11 mouse cellular contexts compared by ENCODE assay signal in genomic region chr2:154774032-154774431, GRCm38 (mm10). TPM values are rescaled to one million over a fixed set of nuclear protein-coding genes. Genes with fewer than 3 reads are reported as not detected.
A peak's percentile ranks its signal among the peaks of the same experiment; 100 is the strongest.
DNase-seq lines count a peak whose midpoint lies in the region; ATAC-seq and TF ChIP-seq lines count a peak whose summit lies in the region.
"Had no signal": no experiment of that assay in that cellular context is flagged by ENCODE, and none has a peak within 500 bp of the region (broad histone marks: within the 10 kb centered on the region; RNA-seq: fewer than 3 reads in every experiment).

No protein-coding gene starts in this region.

- no peaks in the 10 kb centered on the region for H3K36me3 ChIP-seq in ES-E14 (ENCODE audit: control insufficient read depth, insufficient read depth, low read length, poor library complexity, severe bottlenecking)
- no peaks in the 10 kb centered on the region for H3K36me3 ChIP-seq in limb, embryonic 11.5 days (ENCODE audit: control insufficient read depth, insufficient read depth, low read length)
- H3K36me3 ChIP-seq: hindbrain, embryonic 15.5 days had no signal

- H3K9ac ChIP-seq in ES-E14 (ENCODE audit: insufficient read depth, low read depth, low read length, poor library complexity, severe bottlenecking): no peak overlapping the region
- no peak overlapping the region for H3K9ac ChIP-seq in limb, embryonic 11.5 days (ENCODE audit: low read length)
- H3K9ac ChIP-seq: hindbrain, embryonic 15.5 days had no signal

- H3K4me3 ChIP-seq in ES-E14 (ENCODE audit: insufficient read depth in 1 of 2, low read depth in 1 of 2, low read length in 2 of 2, poor library complexity in 1 of 2, severe bottlenecking in 1 of 2): no peak overlapping the region
- no peak overlapping the region for H3K4me3 ChIP-seq in limb, embryonic 11.5 days (ENCODE audit: low read depth, low read length)
- H3K4me3 ChIP-seq: hindbrain, embryonic 15.5 days had no signal

- H3K27ac ChIP-seq in ES-E14 (ENCODE audit: insufficient read depth, low read depth, low read length, poor library complexity, severe bottlenecking): no peak overlapping the region
- H3K27ac ChIP-seq in limb, embryonic 11.5 days (replicated peaks; ENCODE audit: low read depth, low read length): no peak overlapping the region
- H3K27ac ChIP-seq: hindbrain, embryonic 15.5 days had no signal

- DNase-seq in adrenal gland, postnatal 14 days: peak; percentile 74
- DNase-seq in adrenal gland, adult 2 months: no peak
- peak; percentile 64 for DNase-seq in left cerebral cortex, postnatal 4 days
- no peak for DNase-seq in left cerebral cortex, adult 18-20 months (ENCODE audit: low spot score in 2 of 2)
- peak; percentile 65 for DNase-seq in ES-E14 (ENCODE audit: low read depth, low spot score)
- peak; percentile 58 for DNase-seq in limb, embryonic 11.5 days (ENCODE audit: low spot score)
- DNase-seq in cerebellum, adult 11-12 months: no peak

- H3K4me1 ChIP-seq in ES-E14 (ENCODE audit: control insufficient read depth in 2 of 2, insufficient read depth in 2 of 2, low read length in 2 of 2, poor library complexity in 1 of 2): no peaks in the 10 kb centered on the region
- H3K4me1 ChIP-seq in limb, embryonic 11.5 days (ENCODE audit: control insufficient read depth, insufficient read depth, low read length): no peaks in the 10 kb centered on the region
- H3K4me1 ChIP-seq: hindbrain, embryonic 15.5 days had no signal

- ATAC-seq in limb, embryonic 11.5 days (ENCODE audit: insufficient number of reproducible peaks, low FRiP score, low TSS enrichment, low read depth): no peak
- ATAC-seq in activated CD4-positive, CD25-positive, alpha-beta regulatory T cell, adult 4 months: no peak

- H3K4me2 ChIP-seq in limb, embryonic 11.5 days (ENCODE audit: low read depth, severe bottlenecking): no peak overlapping the region
- H3K4me2 ChIP-seq: hindbrain, embryonic 15.5 days had no signal

- WGBS in limb, embryonic 11.5 days: 89% methylated on average over 1 of the region's 1 CpGs

- H3K27me3 ChIP-seq in limb, embryonic 11.5 days (ENCODE audit: control insufficient read depth, insufficient read depth, low read length): no peaks in the 10 kb centered on the region
- H3K27me3 ChIP-seq: hindbrain, embryonic 15.5 days had no signal

- no peaks in the 10 kb centered on the region for H3K9me3 ChIP-seq in ES-E14 (ENCODE audit: control insufficient read depth, insufficient read depth, low read depth, low read length)
- H3K9me3 ChIP-seq in limb, embryonic 11.5 days (ENCODE audit: control insufficient read depth, low read length): no peaks in the 10 kb centered on the region
- H3K9me3 ChIP-seq: hindbrain, embryonic 15.5 days had no signal

- intact Hi-C loops in left cerebral cortex, postnatal 4 days (cut with DNase I): loop anchor here (10.0 kb wide), 1 partner anchor 59 kb away; no protein-coding TSS in a partner anchor

- in situ Hi-C loops in ES-E14 (cut with MboI; ENCODE audit: low sequenced_read_pairs in 2 of 2, unreplicated experiment in 2 of 2): no loop called here

TF ChIP-seq in ES-E14, 5 proteins besides CTCF, POLR2A, EP300 and RAD21:
- TF ChIP-seq MAFK (IDR thresholded peaks at IDR 0.05; ENCODE audit: insufficient read depth, low read depth, low read length) (no peak), HCFC1 (IDR thresholded peaks at IDR 0.05; ENCODE audit: borderline replicate concordance, insufficient read depth, low read length) (no peak), ZC3H11A (IDR thresholded peaks at IDR 0.05; ENCODE audit: borderline replicate concordance, low read depth, low read length) (no peak), ZNF384 (IDR thresholded peaks at IDR 0.05; ENCODE audit: low read depth, low read length) (no peak), CHD2 (IDR thresholded peaks at IDR 0.05; ENCODE audit: low read depth, low read length) (no peak)
TF ChIP-seq in ES-E14: peak in this region for 0.

RNA-seq across cellular contexts. Expression of gene Gm14214, which starts 4.2 kb away (rescaled TPM):
- total RNA-seq in adrenal gland, postnatal 14 days (2021): not detected in 2 replicates
- not detected for total RNA-seq in adrenal gland, adult 2 months (2021)
- polyA plus RNA-seq in adrenal gland, adult 2 months (2012; rRNA removed): not detected in 2 replicates
- not detected for total RNA-seq in left cerebral cortex, postnatal 4 days (2021)
- not detected for total RNA-seq in left cerebral cortex, adult 18-20 months (2021)
- total RNA-seq in ES-E14 (2012; rRNA removed): not detected in 2 replicates
- not detected in 2 replicates for polyA plus RNA-seq in limb, embryonic 11.5 days (2014; fragmentation: Nextera tagmentation; extraction: Ambion mirVana)
- polyA plus RNA-seq in activated CD4-positive, CD25-positive, alpha-beta regulatory T cell, adult 4 months (2017; shearing (Covaris generic)): 1 to 10 TPM in 1 of 2 experiments, not detected in 1; 1.4 TPM
- polyA plus RNA-seq: cortical plate, adult 2 months; hindbrain, embryonic 15.5 days; lung, embryonic 16.5 days had no signal

RNA-seq across cellular contexts. Expression of gene Raly, which starts 16.9 kb away (rescaled TPM):
- total RNA-seq in adrenal gland, postnatal 14 days (2021): 189 and 194 TPM in 2 replicates
- 100 to 1,000 TPM; 193 to 201 TPM for total RNA-seq in adrenal gland, adult 2 months (2021)
- 295 and 306 TPM in 2 replicates for polyA plus RNA-seq in adrenal gland, adult 2 months (2012; rRNA removed)
- total RNA-seq in left cerebral cortex, postnatal 4 days (2021): 100 to 1,000 TPM; 139 to 160 TPM
- 100 to 1,000 TPM; 104 to 109 TPM for total RNA-seq in left cerebral cortex, adult 18-20 months (2021)
- total RNA-seq in ES-E14 (2012; rRNA removed): 156 and 209 TPM in 2 replicates
- polyA plus RNA-seq in limb, embryonic 11.5 days (2014; fragmentation: Nextera tagmentation; extraction: Ambion mirVana): 72.8 and 119 TPM in 2 replicates
- polyA plus RNA-seq in activated CD4-positive, CD25-positive, alpha-beta regulatory T cell, adult 4 months (2017; shearing (Covaris generic)): 10 to 100 TPM; 10.4 to 19.3 TPM

RNA-seq across cellular contexts. Expression of gene a, which starts 17.2 kb away (rescaled TPM):
- total RNA-seq in adrenal gland, postnatal 14 days (2021): not detected in 2 replicates
- not detected for total RNA-seq in adrenal gland, adult 2 months (2021)
- 0.58 TPM in 1 of 2 replicates, not detected in the other for polyA plus RNA-seq in adrenal gland, adult 2 months (2012; rRNA removed)
- 1 to 10 TPM in 1 of 2 experiments, not detected in 1; 1.1 TPM for total RNA-seq in left cerebral cortex, postnatal 4 days (2021)
- not detected for total RNA-seq in left cerebral cortex, adult 18-20 months (2021)
- total RNA-seq in ES-E14 (2012; rRNA removed): 0.49 TPM in 1 of 2 replicates, not detected in the other
- 13.8 and 17.7 TPM in 2 replicates for polyA plus RNA-seq in limb, embryonic 11.5 days (2014; fragmentation: Nextera tagmentation; extraction: Ambion mirVana)
- polyA plus RNA-seq in activated CD4-positive, CD25-positive, alpha-beta regulatory T cell, adult 4 months (2017; shearing (Covaris generic)): not detected
- polyA plus RNA-seq: lung, embryonic 16.5 days had no signal

Comparison
In these comparisons a context has a peak if more than half of its experiments do, and no peak if none do; other contexts are left out.
1. DNase-seq: peak in adrenal gland, postnatal 14 days (single experiment), left cerebral cortex, postnatal 4 days (single experiment), ES-E14 (single experiment) and limb, embryonic 11.5 days (single experiment); none in adrenal gland, adult 2 months (single experiment), left cerebral cortex, adult 18-20 months (0 of 2) and cerebellum, adult 11-12 months (single experiment).